Mouse (Mus musculus): Measurements from ENCODE around the gene Zfp13.

- TF ChIP-seq POLR2A (IDR thresholded peaks at IDR 0.05; ENCODE audit: low read depth, low read length) = no peak
- no peak for TF ChIP-seq CTCF (IDR thresholded peaks at IDR 0.05; ENCODE audit: extremely low read depth, insufficient read depth, insufficient read length, insufficient replicate concordance)
These were observed 60.8 kb downstream of the Zfp13 start for GRCm38 (mm10) chr17:23538299-23539015.

All from spleen, adult 2 months (tissue).